In the genomic region with DNA sequence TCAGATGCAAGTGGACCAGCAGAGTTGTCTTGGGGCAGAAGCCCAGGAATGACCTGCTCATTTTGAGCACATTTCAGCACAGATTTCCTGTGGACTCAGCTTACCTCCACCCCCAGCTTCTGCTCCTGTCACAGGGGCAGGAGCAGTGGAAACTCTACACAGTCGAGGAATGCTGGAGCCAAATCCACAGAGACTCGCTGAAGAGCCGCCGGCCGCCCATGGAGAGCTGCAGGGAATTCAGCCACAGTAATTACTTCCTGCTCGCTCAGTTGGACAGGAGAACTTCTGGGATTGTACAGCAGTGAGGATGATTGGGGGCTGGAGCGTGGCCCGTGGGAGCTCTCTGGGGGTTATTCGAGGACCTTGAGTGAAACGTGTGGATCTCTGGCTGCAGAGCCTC, we compare ENCODE assay signal across 7 mouse cellular contexts. TPM values are rescaled to one million over a fixed set of nuclear protein-coding genes. Genes with fewer than 3 reads are reported as not detected.
DNase-seq lines count a peak whose midpoint lies in the region; ATAC-seq and TF ChIP-seq lines count a peak whose summit lies in the region.

No protein-coding gene starts in this region.

- 9% methylated on average over 10 of the region's 10 CpGs for WGBS in lung, embryonic 16.5 days
- 3% methylated on average over 10 of the region's 10 CpGs for WGBS in embryonic facial prominence, embryonic 14.5 days
- 24% methylated on average over 10 of the region's 10 CpGs for WGBS in small intestine, adult 2 months

- H3K9ac ChIP-seq in lung, embryonic 16.5 days (ENCODE audit: low read length), result peak overlapping the region; percentile 48
- H3K9ac ChIP-seq in embryonic facial prominence, embryonic 14.5 days (ENCODE audit: low read depth, low read length), result peak overlapping the region; percentile 36; the same call in 1 of the 2 replicates

- peak overlapping the region; percentile 99 for H3K4me2 ChIP-seq in lung, embryonic 16.5 days (ENCODE audit: low read depth, low read length)
- H3K4me2 ChIP-seq in embryonic facial prominence, embryonic 14.5 days (ENCODE audit: low read depth, low read length), result peak overlapping the region; percentile 98

- no peak for TF ChIP-seq POLR2A in small intestine, adult 2 months (IDR thresholded peaks at IDR 0.05; ENCODE audit: low read depth, low read length)

- no peak overlapping the region for H3K4me3 ChIP-seq in lung, embryonic 16.5 days (ENCODE audit: low read length)
- no peak overlapping the region for H3K4me3 ChIP-seq in embryonic facial prominence, embryonic 14.5 days (ENCODE audit: low read depth, low read length)
- H3K4me3 ChIP-seq in small intestine, adult 2 months (ENCODE audit: low read depth, low read length), result peak overlapping the region; percentile 32

- H3K36me3 ChIP-seq in lung, embryonic 16.5 days (ENCODE audit: control insufficient read depth, insufficient read depth, low read length), result no peaks in the 10 kb centered on the region
- H3K36me3 ChIP-seq in embryonic facial prominence, embryonic 14.5 days (ENCODE audit: control insufficient read depth, insufficient read depth, low read length), result 0 out of 2 replicates have a peak, but pooled peaks cover 4% of the 10 kb centered on the region
- H3K36me3 ChIP-seq in small intestine, adult 2 months (ENCODE audit: control insufficient read depth, insufficient read depth, low read length), result peaks cover 16% of the 10 kb centered on the region

- no peak for TF ChIP-seq CTCF in small intestine, adult 2 months (IDR thresholded peaks at IDR 0.05; ENCODE audit: extremely low read depth, insufficient read length, insufficient replicate concordance, low read depth, low read length)

- H3K27ac ChIP-seq in lung, embryonic 16.5 days (ENCODE audit: low read length), result no peak overlapping the region
- H3K27ac ChIP-seq in embryonic facial prominence, embryonic 14.5 days (replicated peaks; ENCODE audit: low read depth, low read length), result peak overlapping the region; percentile 53
- peak overlapping the region; percentile 44 for H3K27ac ChIP-seq in small intestine, adult 2 months (ENCODE audit: insufficient read depth, low read depth, low read length)

- DNase-seq in lung, postnatal 36 days, result no peak
- peak; percentile 83 for DNase-seq in embryonic facial prominence, embryonic 14.5 days (ENCODE audit: low spot score)
- peak; percentile 46 to 49 for DNase-seq in heart, postnatal 14 days
- no peak for DNase-seq in cerebellum, adult 18-20 months

- H3K9me3 ChIP-seq in lung, embryonic 16.5 days (ENCODE audit: control insufficient read depth, low read length), result no peaks in the 10 kb centered on the region
- H3K9me3 ChIP-seq in embryonic facial prominence, embryonic 14.5 days (ENCODE audit: control insufficient read depth, low read length), result no peaks in the 10 kb centered on the region

- no peak for ATAC-seq in lung, embryonic 16.5 days (ENCODE audit: low read depth)
- peak; percentile 33; the same call in 1 of the 2 replicates for ATAC-seq in embryonic facial prominence, embryonic 14.5 days (ENCODE audit: low read depth)
- no peak for ATAC-seq in erythroblast, adult 5-6 weeks (replicated peaks; ENCODE audit: low FRiP score, poor library complexity, severe bottlenecking)

- H3K27me3 ChIP-seq in lung, embryonic 16.5 days (ENCODE audit: control insufficient read depth, insufficient read depth, low read depth, low read length), result no peaks in the 10 kb centered on the region
- H3K27me3 ChIP-seq in embryonic facial prominence, embryonic 14.5 days (replicated peaks; ENCODE audit: control insufficient read depth, insufficient read depth, low read length), result no peaks in the 10 kb centered on the region
- H3K27me3 ChIP-seq in small intestine, adult 2 months (ENCODE audit: control insufficient read depth, insufficient read depth, low read length), result no peaks in the 10 kb centered on the region

- H3K4me1 ChIP-seq in lung, embryonic 16.5 days (replicated peaks; ENCODE audit: control insufficient read depth, insufficient read depth, low read length), result peaks cover 49% of the 10 kb centered on the region
- H3K4me1 ChIP-seq in embryonic facial prominence, embryonic 14.5 days (ENCODE audit: control insufficient read depth, insufficient read depth, low read length), result peaks cover 60% of the 10 kb centered on the region
- H3K4me1 ChIP-seq in small intestine, adult 2 months (ENCODE audit: control insufficient read depth, insufficient read depth, insufficient read length, low read length), result peaks cover 60% of the 10 kb centered on the region

- intact Hi-C loops in heart, postnatal 14 days (cut with DNase I), result no loop called here

RNA-seq across cellular contexts. Expression of gene Tgfbi, which starts 3.0 kb away (rescaled TPM):
- polyA plus RNA-seq in lung, embryonic 16.5 days (2015; fragmentation: Nextera tagmentation; extraction: Ambion mirVana), result 175 and 183 TPM in 2 replicates
- 60.1 and 79.9 TPM in 2 replicates for polyA plus RNA-seq in embryonic facial prominence, embryonic 14.5 days (2014; fragmentation: Nextera tagmentation; extraction: Ambion mirVana)
- 10 to 100 TPM; 17.1 to 22.3 TPM for total RNA-seq in heart, postnatal 14 days (2021)
- polyA plus RNA-seq in small intestine, adult 2 months (2012; rRNA removed), result 67.9 and 221 TPM in 2 replicates
- total RNA-seq in erythroblast, adult 5-6 weeks (2015; ENCODE audit: low replicate concordance), result 20.4 and 25.7 TPM in 2 replicates
- total RNA-seq in erythroblast, adult 5-6 weeks (2017; ENCODE audit: low replicate concordance), result 20.8 and 27.5 TPM in 2 replicates

Comparison
In these comparisons a context has a peak if more than half of its experiments do, and no peak if none do; other contexts are left out.
1. DNase-seq: peak in embryonic facial prominence, embryonic 14.5 days (single experiment) and heart, postnatal 14 days (2 of 2); none in lung, postnatal 36 days (single experiment) and cerebellum, adult 18-20 months (0 of 2).